Mouse (Mus musculus) MEL (cell line): ENCODE measurements around the gene B3gnt6. TPM values are rescaled to one million over a fixed set of nuclear protein-coding genes. Genes with fewer than 3 reads are reported as not detected.

ENCODE experiments used
- DNase-seq: peaks from one replicate; pipeline ENCODE4 v3.0.0; 2011; ENCODE audit warnings: low read depth, low spot score
- H3K27ac ChIP-seq: 2 replicates; pipeline ENCODE4 v1.5.1; 2012; ENCODE audit warnings: low read depth, mild to moderate bottlenecking, control low read depth, low read length, moderate library complexity; ENCODE audit not compliant: control insufficient read depth
- H3K27me3 ChIP-seq, 2 experiments: fragments of 150-350 bp in 1 of 2; sonication (generic) in 1 of 2; 2 replicates each; pipeline ENCODE4 v1.6.1; 2012; ENCODE audit warnings: low read length in 2 of 2, mild to moderate bottlenecking in 2 of 2, improper control_type of control experiment in 1 of 2, moderate library complexity in 1 of 2; ENCODE audit not compliant: insufficient read depth in 2 of 2, control insufficient read depth in 1 of 2
- H3K36me3 ChIP-seq, 2 experiments: 2 replicates each; pipeline ENCODE4 v1.6.1; 2012 to 2014; ENCODE audit warnings: low read length in 2 of 2, improper control_type of control experiment in 1 of 2, inconsistent platforms in 1 of 2, mild to moderate bottlenecking in 1 of 2; ENCODE audit not compliant: insufficient read depth in 2 of 2, control insufficient read depth in 1 of 2
- H3K4me1 ChIP-seq, 2 experiments: fragments of 150-350 bp in 1 of 2; sonication (generic) in 1 of 2; 2 replicates each; pipeline ENCODE4 v1.6.1; 2012; ENCODE audit warnings: low read length in 2 of 2, improper control_type of control experiment in 1 of 2, mild to moderate bottlenecking in 1 of 2; ENCODE audit not compliant: insufficient read depth in 2 of 2, control insufficient read depth in 1 of 2
- H3K4me3 ChIP-seq, 2 experiments: fragments of 150-350 bp in 1 of 2; sonication (generic) in 1 of 2; 2 replicates each; pipeline ENCODE4 v1.5.1; 2012; ENCODE audit warnings: low read depth in 2 of 2, low read length in 2 of 2, mild to moderate bottlenecking in 2 of 2, moderate library complexity in 2 of 2, control low read depth in 1 of 2, improper control_type of control experiment in 1 of 2; ENCODE audit not compliant: control insufficient read depth in 1 of 2, insufficient read depth in 1 of 2
- H3K79me2 ChIP-seq: 2 replicates; pipeline ENCODE4 v1.6.1; 2012; ENCODE audit warnings: mild to moderate bottlenecking, low read length, moderate library complexity; ENCODE audit not compliant: control insufficient read depth, poor library complexity, insufficient read depth
- H3K9ac ChIP-seq: 2 replicates; pipeline ENCODE4 v1.6.1; 2012; ENCODE audit warnings: low read depth, mild to moderate bottlenecking, control low read depth, low read length, moderate library complexity; ENCODE audit not compliant: control insufficient read depth, poor library complexity, severe bottlenecking
- H3K9me3 ChIP-seq: fragments of 150-350 bp; sonication (generic); replicated peaks from 2 replicates; pipeline ENCODE4 v1.6.1; 2012; ENCODE audit warnings: mild to moderate bottlenecking, low read length, improper control_type of control experiment, moderate library complexity; ENCODE audit not compliant: insufficient read depth
- CHD2 ChIP-seq: IDR thresholded peaks from 2 replicates; pipeline ENCODE4 v1.6.1; 2011; ENCODE audit warnings: low read length, improper control_type of control experiment
- CTCF ChIP-seq, 3 experiments: IDR thresholded peaks in 2 of 3; conservative IDR thresholded peaks in 1 of 3; 2 replicates each; pipeline ENCODE4 v1.5.1; 2011 to 2012; ENCODE audit warnings: low read length in 3 of 3, low read depth in 2 of 3, mild to moderate bottlenecking in 2 of 3, improper control_type of control experiment in 1 of 3, inconsistent platforms in 1 of 3, mixed read lengths in 1 of 3, moderate library complexity in 1 of 3; ENCODE audit not compliant: control insufficient read depth in 1 of 3, insufficient read depth in 1 of 3, poor library complexity in 1 of 3, severe bottlenecking in 1 of 3
- ELF1 ChIP-seq: IDR thresholded peaks from 2 replicates; pipeline ENCODE4 v1.6.1; 2014; ENCODE audit warnings: low read depth, mild to moderate bottlenecking, inconsistent platforms, low read length, improper control_type of control experiment, moderate library complexity
- ETS1 ChIP-seq: IDR thresholded peaks from 2 replicates; pipeline ENCODE4 v1.6.1; 2012; ENCODE audit warnings: low read depth, mild to moderate bottlenecking, inconsistent platforms, low read length, improper control_type of control experiment, moderate library complexity
- HCFC1 ChIP-seq: IDR thresholded peaks from 2 replicates; pipeline ENCODE4 v1.6.1; 2012; ENCODE audit warnings: low read depth, mild to moderate bottlenecking, inconsistent platforms, low read length, improper control_type of control experiment, moderate library complexity
- KAT2A ChIP-seq: conservative IDR thresholded peaks from 2 replicates; pipeline ENCODE4 v1.6.1; 2012; ENCODE audit warnings: low read depth, low read length, improper control_type of control experiment, inconsistent platforms
- MAFK ChIP-seq: IDR thresholded peaks from 2 replicates; pipeline ENCODE4 v1.6.1; 2011; ENCODE audit warnings: low read depth, mild to moderate bottlenecking, low read length, improper control_type of control experiment, borderline replicate concordance
- MXI1 ChIP-seq: IDR thresholded peaks from 2 replicates; pipeline ENCODE4 v1.6.1; 2011; ENCODE audit warnings: mild to moderate bottlenecking, low read depth, low read length, improper control_type of control experiment
- NELFE ChIP-seq: IDR thresholded peaks from 2 replicates; pipeline ENCODE4 v1.6.1; 2011; ENCODE audit warnings: low read depth, low read length, improper control_type of control experiment
- NRF1 ChIP-seq: IDR thresholded peaks from 2 replicates; pipeline ENCODE4 v1.6.1; 2014; ENCODE audit warnings: low read depth, mild to moderate bottlenecking, inconsistent platforms, low read length, improper control_type of control experiment, moderate library complexity; ENCODE audit not compliant: poor library complexity, insufficient read depth, severe bottlenecking
- POLR2AphosphoS2 ChIP-seq: IDR thresholded peaks from 2 replicates; pipeline ENCODE4 v1.6.1; 2011; ENCODE audit warnings: low read length, improper control_type of control experiment
- POLR2AphosphoS5 ChIP-seq: IDR thresholded peaks from 2 replicates; pipeline ENCODE4 v1.6.1; 2012; ENCODE audit warnings: low read depth, borderline replicate concordance, mild to moderate bottlenecking, inconsistent platforms, low read length, moderate library complexity, mixed read lengths
- RAD21 ChIP-seq: IDR thresholded peaks from 2 replicates; pipeline ENCODE4 v1.6.1; 2011; ENCODE audit warnings: mild to moderate bottlenecking, low read depth, low read length, improper control_type of control experiment
- SIN3A ChIP-seq: IDR thresholded peaks from 2 replicates; pipeline ENCODE4 v1.6.1; 2012; ENCODE audit warnings: low read length, improper control_type of control experiment, inconsistent platforms
- TBP ChIP-seq: IDR thresholded peaks from 2 replicates; pipeline ENCODE4 v1.8.0; 2011; ENCODE audit warnings: low read depth, low read length, improper control_type of control experiment
- USF1 ChIP-seq: IDR thresholded peaks from 2 replicates; pipeline ENCODE4 v1.6.1; 2014; ENCODE audit warnings: low read depth, mild to moderate bottlenecking, inconsistent platforms, low read length, improper control_type of control experiment, moderate library complexity
- ZKSCAN1 ChIP-seq: IDR thresholded peaks from 2 replicates; pipeline ENCODE4 v1.6.1; 2012; ENCODE audit warnings: low read depth, mild to moderate bottlenecking, inconsistent platforms, low read length, improper control_type of control experiment, moderate library complexity
- ZNF384 ChIP-seq: IDR thresholded peaks from 2 replicates; pipeline ENCODE4 v1.6.1; 2012; ENCODE audit warnings: low read depth, mild to moderate bottlenecking, inconsistent platforms, low read length, improper control_type of control experiment
- polyA plus RNA-seq, 2 experiments: library from polyadenylated mRNA; stranded (reverse) in 1 of 2; unstranded in 1 of 2; fragments of >175 nt in 1 of 2; fragments of >200 nt in 1 of 2; gene quantifications; 2 replicates each; pipeline versions ENCODE4 v1.2.1 to v1.2.4; 2012; ENCODE audit warnings: low replicate concordance in 2 of 2, low read depth in 1 of 2; ENCODE audit not compliant: insufficient read length in 2 of 2, insufficient read depth in 1 of 2, missing spikeins in 1 of 2
- total RNA-seq: library from RNA; depleted of rRNA; stranded (reverse); fragments of 300-350 nt; gene quantifications from 2 replicates; pipeline ENCODE4 v1.2.3, GENCODE M21; 2012

B3gnt6 gene
- total and polyA plus RNA-seq, 3 experiments, result 0.08 to 0.12 TPM; not detected in 1

DNA sequence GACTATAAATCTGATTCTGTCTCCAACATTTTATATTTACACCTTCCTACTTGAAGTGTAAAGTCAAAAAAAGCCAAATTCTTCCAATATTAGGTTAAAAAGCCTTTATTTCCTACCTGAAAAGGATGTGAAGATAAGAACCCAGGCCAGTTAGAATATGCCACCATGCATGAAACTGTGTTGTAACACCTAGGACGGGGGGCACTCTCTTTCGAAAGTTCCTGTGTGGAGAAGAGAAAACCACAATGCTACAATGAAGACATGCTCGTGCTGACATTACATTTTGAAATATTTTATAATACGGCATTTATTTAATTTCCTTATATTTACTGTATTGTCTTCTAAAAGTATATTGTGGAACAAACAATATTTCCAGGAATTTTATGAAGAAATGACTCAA, 24.5 kb upstream of the B3gnt6 start:
- no peaks in the 10 kb centered on the region for H3K9me3 ChIP-seq
- no peaks in the 10 kb centered on the region for H3K4me1 ChIP-seq
- no peak for DNase-seq
- H3K27ac ChIP-seq, result no peak overlapping the region
- H3K9ac ChIP-seq, result no peak overlapping the region
- no peak for TF ChIP-seq HCFC1
- no peak for TF ChIP-seq KAT2A
- no peak for TF ChIP-seq ZNF384
- no peak for TF ChIP-seq MXI1
- TF ChIP-seq POLR2AphosphoS5, result no peak
- TF ChIP-seq USF1, result no peak
- no peak for TF ChIP-seq MAFK
- no peak for TF ChIP-seq ETS1
- no peak for TF ChIP-seq ZKSCAN1
- TF ChIP-seq RAD21, result no peak
- no peak for TF ChIP-seq POLR2AphosphoS2
- no peak for TF ChIP-seq NELFE
- no peak for TF ChIP-seq CHD2
- H3K79me2 ChIP-seq, result no peaks in the 10 kb centered on the region
- H3K27me3 ChIP-seq, result no peaks in the 10 kb centered on the region
- H3K4me3 ChIP-seq, result no peak overlapping the region
- H3K36me3 ChIP-seq, result peaks cover 0 to 12% of the 10 kb centered on the region in 2 experiments; a peak in 2 of 4 replicates

DNA sequence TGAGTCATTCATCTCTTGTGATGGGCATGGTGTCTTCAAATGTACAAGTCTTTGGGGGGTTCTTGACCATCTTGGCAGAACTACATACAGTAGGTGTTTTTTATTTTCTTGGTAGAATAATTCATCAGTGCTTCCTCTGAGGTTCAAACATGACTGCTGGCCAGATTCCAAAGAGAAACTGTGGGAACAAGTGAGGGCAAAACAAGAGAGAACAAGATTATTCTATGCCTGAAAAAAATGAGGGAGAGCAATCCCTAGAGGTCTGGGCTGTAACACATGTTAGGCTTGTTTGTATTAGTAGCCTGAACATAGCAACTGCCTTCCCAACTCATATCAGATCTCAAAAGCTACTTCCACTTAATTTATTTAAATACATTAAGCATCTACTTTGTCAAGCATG, 17.4 kb upstream of the B3gnt6 start:
- H3K27me3 ChIP-seq, result no peaks in the 10 kb centered on the region
- H3K27ac ChIP-seq, result no peak overlapping the region
- H3K36me3 ChIP-seq, result peaks cover 0 to 12% of the 10 kb centered on the region in 2 experiments; a peak in 2 of 4 replicates
- H3K4me1 ChIP-seq, result no peaks in the 10 kb centered on the region
- H3K9ac ChIP-seq, result no peak overlapping the region
- no peaks in the 10 kb centered on the region for H3K79me2 ChIP-seq
- TF ChIP-seq CTCF (IDR thresholded peaks at IDR 0.05 in 2 of 3, conservative IDR thresholded peaks at IDR 0.05 in 1 of 3; ENCODE audit: control insufficient read depth in 1 of 3, insufficient read depth in 1 of 3, low read depth in 2 of 3, low read length in 3 of 3, poor library complexity in 1 of 3, severe bottlenecking in 1 of 3) (no peak), RAD21 (no peak), NRF1 (no peak), MXI1 (no peak), POLR2AphosphoS5 (no peak), TBP (no peak), ELF1 (no peak), SIN3A (no peak)
- no peaks in the 10 kb centered on the region for H3K9me3 ChIP-seq
- no peak overlapping the region for H3K4me3 ChIP-seq
- DNase-seq, result no peak
